Mouse (Mus musculus) testis, adult 2 months (tissue): ENCODE results near the gene Slc4a5. TPM values are rescaled to one million over a fixed set of nuclear protein-coding genes. Genes with fewer than 3 reads are reported as not detected.

Experiments used
- H3K27ac ChIP-seq: fragments of 200-500 bp; 2 replicates; pipeline ENCODE4 v1.5.1; 2012; ENCODE audit warnings: low read depth, low read length; ENCODE audit not compliant: control insufficient read depth, insufficient read depth
- H3K27me3 ChIP-seq: fragments of 200-500 bp; 2 replicates; pipeline ENCODE4 v1.6.1; 2012; ENCODE audit warnings: mild to moderate bottlenecking, low read length, moderate library complexity; ENCODE audit not compliant: control insufficient read depth, insufficient read depth
- H3K36me3 ChIP-seq: fragments of 200-500 bp; 2 replicates; pipeline ENCODE4 v1.6.1; 2012; ENCODE audit warnings: mild to moderate bottlenecking, low read length; ENCODE audit not compliant: control insufficient read depth, insufficient read depth
- H3K4me1 ChIP-seq: fragments of 200-500 bp; 2 replicates; pipeline ENCODE4 v1.6.1; 2012; ENCODE audit warnings: low read length; ENCODE audit not compliant: control insufficient read depth, insufficient read depth
- H3K4me3 ChIP-seq: fragments of 200-500 bp; 2 replicates; pipeline ENCODE4 v1.5.1; 2012; ENCODE audit warnings: low read depth, mild to moderate bottlenecking, low read length, moderate library complexity, mixed read lengths; ENCODE audit not compliant: control insufficient read depth
- CTCF ChIP-seq: fragments of 200-500 bp; IDR thresholded peaks from 2 replicates; pipeline ENCODE4 v1.5.1; 2012; ENCODE audit warnings: low read depth, mild to moderate bottlenecking, inconsistent platforms, low read length, moderate library complexity; ENCODE audit not compliant: control insufficient read depth, insufficient read depth, insufficient replicate concordance
- POLR2A ChIP-seq: fragments of 200-500 bp; IDR thresholded peaks from 2 replicates; pipeline ENCODE4 v1.6.1; 2012; ENCODE audit warnings: low read depth, mild to moderate bottlenecking, inconsistent platforms, low read length, moderate library complexity; ENCODE audit not compliant: control insufficient read depth
- polyA plus RNA-seq: library from polyadenylated mRNA; depleted of rRNA; stranded (reverse); fragments of >200 nt; gene quantifications from 2 replicates; pipeline ENCODE4 v1.2.3, GENCODE M21; 2012; rRNA removed

Slc4a5 gene
- polyA plus RNA-seq = 1.9 and 3.4 TPM in 2 replicates

DNA sequence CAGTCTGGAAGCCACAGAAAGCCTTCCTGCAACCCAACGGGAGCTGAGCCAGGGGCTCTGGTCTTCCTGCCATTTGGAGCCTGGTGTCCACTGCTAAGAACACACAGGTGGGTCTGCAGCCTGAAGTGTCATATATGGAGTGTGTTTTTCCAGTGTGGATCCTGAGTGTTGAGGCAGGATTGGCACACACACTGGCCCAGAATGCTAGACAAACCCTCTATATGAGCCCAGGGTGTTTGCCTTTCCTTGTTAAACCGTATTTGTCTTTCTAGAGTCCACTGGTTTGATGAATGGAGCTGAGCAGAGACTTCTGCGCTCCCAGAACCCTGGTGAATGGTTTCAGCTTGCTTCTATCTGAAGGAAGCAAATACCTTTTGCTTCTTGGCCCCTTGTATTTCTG is at the start of gene Slc4a5:
Slc4a5 (plus strand) TSS at position 15 of the 400 bp plus-strand sequence.
- no peaks in the 10 kb centered on the region for H3K27me3 ChIP-seq
- no peak within 1 kb of the TSS for H3K27ac ChIP-seq
- H3K36me3 ChIP-seq = no peaks in the 10 kb centered on the region
- no peak for TF ChIP-seq POLR2A
- no peaks in the 10 kb centered on the region for H3K4me1 ChIP-seq
- no peak within 1 kb of the TSS for H3K4me3 ChIP-seq

DNA sequence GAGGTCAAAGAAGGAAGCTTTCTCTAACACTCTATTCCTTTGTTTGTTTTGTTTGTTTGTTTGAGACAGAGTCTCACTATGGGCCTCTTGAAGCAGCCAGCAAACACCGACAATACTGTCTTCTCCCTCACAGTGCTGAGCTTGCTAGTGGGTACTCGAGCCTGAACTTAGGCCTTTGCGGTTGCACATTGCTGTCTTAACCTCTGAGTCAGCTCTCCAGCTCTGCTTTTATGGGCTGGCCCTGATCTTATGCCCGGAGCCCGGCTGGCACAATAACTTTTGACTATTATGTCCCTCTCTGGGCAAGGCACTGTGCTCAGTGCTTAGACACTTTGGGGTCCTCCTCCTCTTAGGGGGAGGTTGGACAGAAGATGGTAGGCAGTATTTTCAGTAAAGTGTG is 49.8 kb upstream of the Slc4a5 start:
- no peaks in the 10 kb centered on the region for H3K27me3 ChIP-seq
- H3K4me3 ChIP-seq = no peak overlapping the region
- H3K27ac ChIP-seq = no peak overlapping the region
- H3K36me3 ChIP-seq = no peaks in the 10 kb centered on the region
- H3K4me1 ChIP-seq = peaks cover 3% of the 10 kb centered on the region
- TF ChIP-seq CTCF = no peak
- no peak for TF ChIP-seq POLR2A

DNA sequence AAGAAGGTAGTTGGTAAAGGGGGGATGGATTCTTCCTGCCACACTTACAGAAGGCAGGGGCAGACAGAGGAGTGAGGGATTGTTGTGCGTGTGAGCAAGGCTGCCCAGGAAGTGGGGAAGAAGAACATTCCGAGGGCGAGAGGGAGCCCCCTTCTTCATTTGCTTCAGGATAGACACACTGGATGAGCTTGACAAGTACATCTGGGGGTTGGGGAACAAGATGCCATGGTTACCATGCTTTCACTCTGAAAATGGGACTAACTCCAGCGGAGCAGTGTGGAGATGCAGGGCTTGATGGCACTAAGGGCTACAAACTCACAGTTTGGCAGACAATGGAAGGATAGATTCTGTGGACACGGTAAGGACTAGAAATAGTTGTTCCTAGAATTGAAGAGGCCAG is 48.6 kb upstream of the Slc4a5 start:
- no peak overlapping the region for H3K4me3 ChIP-seq
- H3K27me3 ChIP-seq = no peaks in the 10 kb centered on the region
- TF ChIP-seq POLR2A (no peak), CTCF (no peak)
- H3K4me1 ChIP-seq = peaks cover 3% of the 10 kb centered on the region
- no peak overlapping the region for H3K27ac ChIP-seq
- H3K36me3 ChIP-seq = no peaks in the 10 kb centered on the region

- Histone ChIP-seq H3K4me3 (no peak overlapping the region), H3K36me3 (no peaks in the 10 kb centered on the region), H3K27ac (no peak overlapping the region), H3K27me3 (no peaks in the 10 kb centered on the region), H3K4me1 (no peaks in the 10 kb centered on the region)
- TF ChIP-seq CTCF (no peak), POLR2A (no peak)
These were observed 47.2 kb upstream of the Slc4a5 start for GRCm38 (mm10) chr6:83172240-83172920.

DNA sequence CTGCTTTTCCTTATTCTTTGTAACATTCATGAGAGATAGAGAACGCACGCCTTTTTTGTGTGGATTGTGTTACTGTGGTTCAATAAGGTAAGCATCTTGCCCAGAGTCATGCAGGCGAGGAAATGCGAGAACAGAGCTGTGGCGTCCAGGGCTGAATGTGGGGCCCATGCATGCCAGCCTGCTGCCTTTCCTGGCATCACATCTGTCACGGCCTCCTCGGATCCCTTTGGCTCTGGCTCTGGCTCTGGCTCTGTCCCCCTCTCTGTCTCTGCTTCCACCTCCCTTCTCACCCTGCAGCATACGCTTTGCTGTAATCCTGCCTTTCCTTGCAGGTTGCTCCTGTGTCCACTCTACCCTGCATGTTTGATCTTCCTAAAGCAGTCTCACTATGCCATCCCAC is 43.6 kb upstream of the Slc4a5 start:
- Histone ChIP-seq H3K4me1 (no peaks in the 10 kb centered on the region; the same call in 1 of the 2 replicates), H3K27me3 (no peaks in the 10 kb centered on the region), H3K36me3 (no peaks in the 10 kb centered on the region), H3K4me3 (no peak overlapping the region), H3K27ac (no peak overlapping the region)
- no peak for TF ChIP-seq POLR2A
- TF ChIP-seq CTCF = no peak

DNA sequence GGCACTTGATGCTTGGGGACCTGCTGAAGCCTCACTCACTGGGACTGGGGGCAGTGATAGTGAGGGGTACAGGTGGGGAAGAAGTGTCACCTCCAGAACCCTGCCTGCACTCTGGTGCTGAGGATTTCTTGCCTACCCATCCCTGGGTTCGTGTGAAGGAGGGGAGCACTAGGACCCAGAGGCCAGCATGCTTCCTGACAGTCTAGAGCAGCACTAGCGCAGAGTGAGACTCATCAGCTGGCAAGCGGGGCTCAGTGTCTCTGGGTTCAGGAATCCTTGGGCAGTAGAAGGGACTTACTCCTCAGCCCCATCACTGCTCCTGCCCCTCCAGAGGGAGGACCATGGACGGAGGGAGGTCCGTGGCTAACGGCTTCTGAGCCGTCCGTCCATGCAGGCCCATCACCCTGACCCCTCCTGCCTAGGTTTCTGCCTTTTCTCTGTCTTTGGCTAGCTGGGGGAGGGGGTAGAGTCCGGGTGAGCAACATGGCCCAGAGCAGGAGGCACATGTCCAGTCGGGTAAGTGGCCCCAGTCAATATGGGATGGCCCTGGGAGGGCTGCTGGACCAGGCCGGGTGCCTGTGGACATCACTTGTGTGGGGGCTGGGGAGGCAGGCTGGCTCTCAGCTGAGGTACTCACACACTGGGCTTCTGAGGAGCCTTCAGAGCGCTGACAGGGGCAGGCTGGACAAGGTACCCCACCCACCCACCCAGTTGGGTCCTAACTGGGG is 40.1 kb upstream of the Slc4a5 start:
- Histone ChIP-seq H3K27me3 (no peaks in the 10 kb centered on the region), H3K27ac (no peak overlapping the region), H3K4me1 (no peaks in the 10 kb centered on the region; the same call in 1 of the 2 replicates), H3K4me3 (no peak overlapping the region), H3K36me3 (peaks cover 2% of the 10 kb centered on the region)
- no peak for TF ChIP-seq CTCF
- no peak; the same call in 1 of the 2 replicates for TF ChIP-seq POLR2A

DNA sequence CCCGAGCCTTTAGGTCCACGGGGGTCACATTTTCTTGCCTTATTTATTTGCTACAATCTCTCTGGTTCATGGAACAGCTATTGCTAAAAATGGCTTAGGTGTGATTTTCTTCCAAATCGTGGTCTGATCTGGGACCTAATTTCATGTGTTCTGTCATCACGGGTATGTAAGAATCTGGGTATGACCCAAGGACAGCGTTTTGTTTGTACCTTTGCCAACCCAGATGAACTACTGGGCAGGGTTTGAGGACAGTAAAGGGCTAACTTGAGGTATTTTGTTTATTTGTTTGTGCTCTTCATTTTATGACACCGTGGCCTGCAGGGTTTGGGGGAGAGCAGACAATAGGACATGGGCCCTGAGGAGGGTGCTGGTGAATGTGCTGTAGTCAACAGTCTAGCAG is 39.0 kb upstream of the Slc4a5 start:
- Histone ChIP-seq H3K4me3 (no peak overlapping the region), H3K36me3 (peaks cover 2% of the 10 kb centered on the region), H3K27me3 (no peaks in the 10 kb centered on the region), H3K4me1 (no peaks in the 10 kb centered on the region; the same call in none of the 2 replicates), H3K27ac (no peak overlapping the region)
- no peak for TF ChIP-seq POLR2A
- TF ChIP-seq CTCF = no peak
